Mouse (Mus musculus): ENCODE measurements around the gene Gpr63.
"Not testable (repeated sequence)": the region's sequence is repeated elsewhere in the genome, so short reads cannot be mapped to it uniquely, and the experiment has no call there.

Gene Gpr63

DNA sequence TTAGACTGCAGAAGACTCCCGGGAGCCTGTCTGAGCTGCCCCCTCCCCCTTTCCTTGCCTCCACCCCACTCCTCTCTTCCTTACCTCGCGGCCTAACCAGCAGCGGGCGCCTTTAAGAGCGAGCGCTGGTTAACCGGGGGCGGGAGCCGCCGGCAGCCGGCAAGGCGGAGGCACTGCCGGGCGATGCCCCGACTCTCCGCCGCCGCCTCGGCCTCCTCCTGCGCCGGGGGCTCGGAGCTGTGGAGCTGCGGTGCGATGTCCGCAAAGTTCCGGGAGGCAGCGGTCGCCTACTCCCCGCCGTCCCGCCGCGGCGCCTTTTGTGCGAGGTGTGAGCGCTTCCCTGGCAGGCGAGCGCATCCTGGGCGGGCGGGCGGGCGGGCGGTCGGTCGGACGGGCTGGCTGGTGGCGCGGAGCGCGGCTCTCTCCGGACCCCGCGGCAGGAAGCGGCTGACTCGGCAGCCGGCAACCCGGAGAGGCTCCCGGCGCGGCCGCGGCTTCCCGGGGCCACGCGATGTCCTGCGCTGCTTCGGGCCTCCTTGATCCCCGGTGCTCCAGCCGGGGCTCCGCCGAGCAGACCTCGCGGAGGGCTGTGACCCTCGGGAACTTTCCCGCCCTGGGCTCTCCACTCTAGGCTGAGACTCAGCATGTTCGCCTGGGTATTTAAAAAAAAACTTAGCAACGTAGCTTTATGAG lies at the start of gene Gpr63:
Gene Gpr63 (plus strand): TSS at position 109 of the 693 bp plus-strand sequence.
- DNase-seq (ENCODE audit: low spot score) = peak; percentile 60

DNA sequence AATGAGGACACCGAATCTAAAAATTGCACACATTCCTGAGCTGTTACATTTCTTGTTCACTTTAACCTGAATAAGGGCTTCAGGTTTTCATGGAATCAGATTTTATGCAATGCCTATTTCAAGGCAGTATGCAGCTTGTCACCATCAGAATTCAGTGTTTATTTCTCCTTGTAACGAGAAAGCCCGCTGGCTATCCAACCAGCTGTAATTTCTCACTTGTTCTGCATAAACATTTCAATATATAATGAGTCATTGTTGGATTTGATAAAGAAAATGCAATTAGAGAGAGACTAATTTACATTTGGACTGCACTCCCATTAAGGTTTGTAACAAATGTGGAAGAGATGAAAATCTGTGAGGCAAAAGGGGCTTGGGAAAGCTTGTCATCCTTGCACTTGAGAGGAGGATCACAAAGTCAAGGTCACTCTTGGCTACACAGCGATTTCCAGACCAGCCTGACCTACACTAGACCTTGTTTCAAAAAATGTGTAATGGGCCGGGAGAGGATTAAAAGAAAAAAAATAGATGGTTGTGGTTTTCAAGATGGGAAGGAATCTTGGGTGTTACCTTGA lies 46.1 kb upstream of the Gpr63 start:
- no peak for DNase-seq (ENCODE audit: low spot score)

DNA sequence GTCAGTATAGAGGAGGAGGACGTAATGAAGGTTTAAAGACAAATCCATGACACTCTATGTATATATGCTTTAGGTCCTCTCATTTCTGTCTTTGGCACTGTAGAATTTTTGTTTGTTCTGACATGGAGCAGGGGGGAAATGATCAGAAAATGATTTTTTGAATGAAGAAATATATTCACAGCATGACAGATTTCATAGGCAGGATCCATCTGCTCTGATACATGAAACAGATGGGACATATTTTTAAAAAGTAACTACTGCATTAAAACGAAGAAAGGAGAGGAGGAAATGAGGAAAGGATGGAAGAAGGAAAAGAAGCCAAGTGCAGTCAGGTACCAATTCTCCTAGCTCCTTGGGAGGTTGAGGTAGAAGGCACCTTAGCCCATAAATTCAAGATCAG lies 41.5 kb upstream of the Gpr63 start:
- DNase-seq (ENCODE audit: low spot score) = no peak

DNA sequence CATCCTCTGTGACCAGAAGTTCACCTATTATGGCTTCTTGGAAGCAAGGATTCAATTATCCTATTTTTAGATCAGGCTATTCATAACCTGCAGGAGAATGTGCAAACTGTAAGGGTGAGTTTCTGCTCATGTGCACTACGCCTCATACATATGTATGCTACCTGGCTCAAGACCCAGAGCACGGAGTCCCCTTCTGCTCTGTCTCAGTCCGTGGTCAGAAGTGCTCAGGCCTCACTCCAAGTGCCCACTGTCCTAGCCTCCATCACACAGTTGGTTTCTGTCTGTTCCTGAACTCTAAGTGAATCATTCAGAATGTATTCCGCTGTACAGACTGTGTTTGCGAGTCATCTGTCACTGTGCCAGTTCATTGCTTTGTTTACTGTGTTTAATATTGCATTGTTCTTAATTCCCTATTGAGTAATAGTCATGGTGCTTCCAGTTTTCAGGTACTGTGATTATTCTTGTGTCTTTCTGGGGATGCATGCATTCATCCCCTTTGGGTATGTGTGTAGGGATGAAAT lies 37.9 kb upstream of the Gpr63 start:
- no peak for DNase-seq (ENCODE audit: low spot score)

DNA sequence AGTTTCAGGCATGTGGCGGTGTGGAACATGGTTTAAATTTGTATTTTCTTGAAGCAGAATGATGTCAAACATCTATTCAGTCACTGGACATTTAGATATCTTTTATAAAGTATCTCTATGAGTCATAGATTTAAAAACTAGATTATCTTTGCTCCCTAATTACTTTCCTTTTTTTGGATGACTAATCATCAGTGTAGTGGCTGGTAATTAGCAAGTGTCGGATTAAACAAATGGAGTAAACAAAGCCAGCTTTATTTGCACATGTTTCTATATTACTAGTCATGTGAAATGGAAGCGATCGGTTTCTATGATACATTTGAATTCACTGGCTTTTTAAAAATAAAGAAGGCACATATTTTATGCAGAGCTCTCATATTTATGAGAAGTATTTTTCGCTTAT lies 37.3 kb upstream of the Gpr63 start:
- no peak for DNase-seq (ENCODE audit: low spot score)

DNA sequence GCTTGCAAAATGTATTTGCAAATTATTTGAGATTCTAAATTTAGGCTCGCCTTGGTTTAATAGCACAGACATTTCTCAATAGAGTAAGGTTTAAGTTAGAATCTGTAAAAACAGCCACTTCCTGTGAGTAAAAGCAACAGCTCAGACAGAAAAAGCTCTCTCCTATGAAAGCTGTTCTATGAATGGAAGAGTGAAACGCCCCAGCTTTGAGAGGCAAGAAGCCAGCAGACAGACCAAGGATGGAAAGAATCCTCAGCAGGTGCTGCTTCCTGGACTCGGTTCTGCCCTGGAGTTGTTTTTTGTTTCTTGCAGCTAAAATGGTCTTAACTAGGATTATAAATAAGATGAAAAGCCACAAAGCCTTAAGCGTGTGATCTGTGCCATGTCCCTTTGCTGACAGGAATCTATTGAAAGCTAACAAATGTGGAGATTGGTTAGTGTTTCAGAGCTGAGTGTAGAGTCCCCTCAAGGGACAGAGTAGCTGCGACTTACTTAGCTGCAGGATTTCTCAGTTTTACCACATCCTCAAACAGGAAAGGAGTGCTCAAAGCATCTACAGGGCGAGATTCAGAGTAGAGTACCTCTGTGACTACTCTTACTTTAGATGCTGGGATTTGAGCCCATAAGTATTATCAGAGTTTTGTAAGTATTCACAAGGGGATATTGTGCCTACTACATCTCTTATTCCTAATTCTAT lies 23.3 kb upstream of the Gpr63 start:
- no peak for DNase-seq (ENCODE audit: low spot score)

DNA sequence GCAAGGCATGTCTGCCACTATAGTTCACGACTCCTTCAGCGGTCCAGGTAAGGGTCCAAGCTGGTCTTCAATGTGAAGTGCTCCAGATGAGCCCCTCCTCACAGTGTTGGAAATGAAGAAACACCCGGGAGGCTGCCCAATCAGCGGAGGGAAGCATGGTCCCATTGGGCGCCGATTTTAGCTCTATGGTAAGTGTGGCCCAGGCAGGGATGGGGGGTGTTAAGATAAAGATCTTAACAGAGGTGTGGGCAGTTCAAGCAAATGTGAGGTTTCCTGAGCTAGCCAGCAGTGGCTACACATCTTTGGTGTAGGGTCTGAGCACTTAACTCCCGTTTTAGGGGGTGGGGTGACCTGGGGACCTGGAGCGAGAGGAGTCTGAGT lies 299 bp upstream of the Gpr63 start:
- no peak for DNase-seq (ENCODE audit: low spot score)

DNA sequence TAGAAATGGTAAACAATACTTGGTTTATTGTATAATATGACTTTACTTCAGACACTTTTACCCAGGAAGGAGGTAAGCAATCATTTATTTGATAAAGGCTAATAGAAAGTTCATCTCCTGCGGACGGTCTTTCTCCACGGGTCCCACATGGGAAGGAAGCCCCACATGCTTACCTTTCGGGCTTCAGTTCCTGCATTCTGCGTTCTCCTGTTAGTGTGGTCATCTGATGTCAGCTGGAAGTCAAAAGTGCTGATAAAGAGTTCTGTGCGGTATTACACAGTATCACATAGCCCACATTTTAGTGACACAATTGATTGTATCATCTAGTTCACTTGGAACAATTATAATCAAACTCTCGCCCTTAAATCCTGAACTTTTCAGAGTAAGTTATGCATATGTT lies 1.0 kb downstream of the Gpr63 start:
- no peak for DNase-seq (ENCODE audit: low spot score)

DNA sequence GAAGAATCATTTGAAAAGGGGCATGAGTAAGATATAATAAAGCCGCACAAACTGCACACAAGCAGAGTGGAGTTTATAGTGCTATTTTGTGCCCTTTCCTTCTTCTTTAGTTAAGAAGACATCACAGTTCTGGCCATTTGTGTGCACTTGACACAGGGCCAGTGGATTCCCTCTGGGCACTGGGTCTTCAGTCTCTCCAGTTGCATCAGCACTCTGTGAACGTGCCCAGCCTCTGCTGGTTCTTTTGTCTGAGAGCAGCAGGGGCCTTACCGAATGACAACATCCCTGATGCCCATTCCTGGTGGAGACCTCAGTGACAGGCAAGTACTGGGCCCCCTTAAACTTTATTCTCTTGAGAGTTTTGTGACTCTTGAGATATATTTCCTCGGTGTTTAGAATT lies 12.4 kb downstream of the Gpr63 start:
- DNase-seq (ENCODE audit: low spot score) = no peak

DNA sequence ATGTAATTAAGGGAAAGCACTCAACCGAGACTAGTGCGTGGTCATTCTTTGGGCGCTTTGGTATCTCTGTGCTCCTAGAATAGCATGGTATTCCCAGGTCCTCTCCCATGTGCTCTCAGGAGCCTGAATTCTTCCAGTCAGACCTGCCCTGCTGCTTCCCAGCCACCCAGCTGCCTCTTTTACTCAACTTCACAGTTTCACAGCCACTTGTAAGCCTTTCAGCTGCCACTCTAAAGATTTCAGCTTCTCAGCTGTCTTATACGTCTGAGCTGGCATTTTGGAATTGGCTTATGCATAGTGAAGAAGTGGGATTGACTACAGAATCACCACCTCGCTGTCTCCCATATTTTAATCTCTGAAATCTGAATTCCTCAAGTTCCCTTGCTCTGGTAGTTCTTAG lies 19.4 kb downstream of the Gpr63 start:
- no peak for DNase-seq (ENCODE audit: low spot score)

DNA sequence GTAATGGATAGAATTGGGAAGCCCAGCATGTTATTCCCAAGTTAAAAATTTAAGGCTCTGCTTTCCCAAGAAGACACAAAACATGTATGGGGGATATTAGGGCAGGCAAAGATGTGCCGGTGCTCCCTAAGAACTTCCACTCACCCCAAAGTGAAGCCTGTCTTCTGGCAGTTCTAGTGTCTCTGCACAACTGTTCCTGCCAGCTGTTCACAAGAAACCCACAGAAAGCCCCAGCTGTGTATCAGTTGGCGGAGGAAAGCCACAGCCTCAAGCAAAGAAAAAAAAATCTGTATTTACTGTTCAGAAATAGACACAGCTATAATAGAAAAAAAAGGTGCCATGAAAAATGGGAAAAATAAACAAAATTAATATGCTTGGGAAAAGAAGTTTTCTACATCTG lies 25.3 kb downstream of the Gpr63 start:
- no peak for DNase-seq (ENCODE audit: low spot score)

DNA sequence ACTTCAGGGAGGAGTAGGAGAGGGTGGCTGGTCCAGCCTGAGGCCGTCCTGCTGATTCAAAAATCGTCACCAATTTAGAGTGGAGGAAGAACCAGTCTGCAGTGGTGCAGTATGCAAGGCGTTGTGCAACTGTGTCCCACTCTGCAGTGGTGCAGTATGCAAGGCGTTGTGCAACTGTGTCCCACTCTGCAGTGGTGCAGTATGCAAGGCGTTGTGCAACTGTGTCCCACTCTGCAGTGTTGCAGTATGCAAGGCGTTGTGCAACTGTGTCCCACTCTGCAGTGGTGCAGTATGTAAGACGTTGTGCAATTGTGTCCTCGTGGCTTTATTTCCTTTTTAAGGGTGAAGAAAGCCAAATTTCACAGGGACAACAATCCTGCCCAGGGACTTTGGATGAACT lies 43.1 kb downstream of the Gpr63 start:
- not testable (repeated sequence) for DNase-seq (ENCODE audit: low spot score)

DNA sequence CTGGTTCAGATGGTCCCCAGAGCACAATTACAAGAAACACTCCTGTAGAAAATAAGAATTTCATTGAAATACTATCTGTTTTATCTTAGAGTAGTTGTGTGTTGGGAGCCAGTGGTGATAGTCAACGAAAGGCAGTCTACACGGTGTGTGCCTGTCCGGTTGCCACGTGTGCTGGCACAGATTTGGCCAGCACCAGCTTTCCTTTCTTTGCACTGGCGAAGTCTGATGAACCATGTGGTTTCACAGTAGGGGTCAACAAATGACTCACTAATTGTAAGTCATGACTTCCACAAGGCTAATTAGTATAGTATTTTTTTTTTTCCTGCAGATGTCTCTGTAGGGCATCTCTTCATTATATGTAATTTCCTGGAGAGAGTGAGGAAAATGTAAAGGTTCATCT lies 45.6 kb downstream of the Gpr63 start:
- no peak for DNase-seq (ENCODE audit: low spot score)

DNA sequence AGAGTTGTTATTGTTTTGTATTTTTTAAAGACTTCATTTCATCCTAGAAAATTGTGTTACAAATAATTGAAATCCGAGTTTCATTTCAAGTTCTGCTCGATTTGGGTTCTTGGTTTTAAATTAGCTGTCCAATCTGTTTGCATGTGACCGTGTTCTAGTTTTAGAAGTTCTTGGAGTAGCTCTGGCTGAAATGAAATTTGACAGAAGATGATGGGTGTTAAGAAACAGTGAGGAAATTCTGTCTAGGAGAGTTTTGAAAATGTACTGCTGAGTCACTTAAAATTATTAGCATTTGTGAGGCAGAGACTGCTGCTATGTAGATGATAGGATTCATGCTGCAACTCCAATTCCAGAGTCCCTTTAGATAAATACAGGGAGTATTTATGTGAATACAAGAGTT lies 46.5 kb downstream of the Gpr63 start:
- no peak for DNase-seq (ENCODE audit: low spot score)

DNA sequence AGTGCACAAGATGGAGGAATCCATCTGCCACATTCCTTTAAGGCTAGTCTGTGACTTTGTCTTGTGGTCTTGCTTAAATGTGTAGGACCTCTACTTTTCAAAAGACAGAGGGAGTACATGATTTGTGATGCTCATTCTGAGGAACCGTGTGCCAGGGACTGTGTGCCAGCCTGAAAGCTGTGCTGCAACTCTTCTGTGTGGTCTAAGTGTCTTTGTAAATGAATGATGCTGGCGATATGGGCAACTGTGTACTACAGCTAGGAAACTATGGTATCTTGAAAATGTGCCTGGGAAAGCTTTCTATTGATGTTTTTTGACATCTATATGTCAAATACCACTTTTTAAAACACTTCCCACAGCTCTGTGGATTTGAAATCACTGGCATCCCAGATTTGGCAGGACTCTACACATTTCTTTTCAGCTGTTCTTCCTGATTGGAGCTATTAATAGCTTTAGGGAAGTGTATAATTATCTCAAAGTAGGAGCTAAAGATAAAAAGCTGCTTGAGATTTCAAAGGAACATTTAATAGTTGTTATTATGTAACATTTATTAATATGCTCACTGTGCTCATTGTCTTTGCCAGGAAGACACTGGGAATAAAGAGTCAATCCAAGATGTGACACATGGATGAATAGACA lies 48.9 kb downstream of the Gpr63 start:
- no peak for DNase-seq (ENCODE audit: low spot score)

DNA sequence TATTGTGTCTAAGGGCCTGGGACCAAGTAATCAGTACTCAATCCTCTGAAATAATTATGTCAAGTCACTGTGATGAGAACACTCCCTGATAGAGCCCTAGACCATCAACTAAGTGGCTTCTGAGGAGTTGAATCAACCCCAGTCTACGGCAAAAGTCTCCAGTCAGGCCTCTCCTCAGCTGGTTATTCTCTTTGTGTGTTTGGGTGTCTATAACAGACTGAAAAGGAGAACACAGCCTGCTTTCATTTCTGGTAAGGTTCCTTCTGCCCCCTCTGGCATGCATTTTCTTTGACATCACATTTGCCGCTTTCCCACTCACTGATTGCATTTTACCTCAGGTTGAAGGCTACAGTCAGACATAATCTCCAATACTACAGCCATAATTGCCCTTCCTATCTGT lies 62.0 kb downstream of the Gpr63 start:
- no peak for DNase-seq (ENCODE audit: low spot score)

DNA sequence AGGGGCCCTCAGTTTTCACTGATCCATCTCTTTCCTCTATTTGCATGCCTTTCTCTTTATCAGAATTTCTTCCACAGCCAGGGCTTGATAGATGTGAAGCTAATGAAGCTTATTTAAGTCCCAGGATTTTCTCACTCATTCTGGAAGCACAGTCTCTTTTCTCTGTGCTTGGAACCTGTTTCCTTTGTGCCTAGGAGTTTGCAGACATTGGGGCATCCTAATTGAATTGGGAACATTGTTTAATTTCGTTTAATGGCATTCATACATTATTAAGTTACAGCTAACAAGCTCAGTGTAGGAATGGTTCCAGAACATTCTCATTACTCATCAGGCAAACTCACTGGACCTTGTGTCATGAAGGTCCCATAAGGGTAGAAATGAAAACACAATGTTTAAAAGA lies 62.5 kb downstream of the Gpr63 start:
- no peak for DNase-seq (ENCODE audit: low spot score)

DNA sequence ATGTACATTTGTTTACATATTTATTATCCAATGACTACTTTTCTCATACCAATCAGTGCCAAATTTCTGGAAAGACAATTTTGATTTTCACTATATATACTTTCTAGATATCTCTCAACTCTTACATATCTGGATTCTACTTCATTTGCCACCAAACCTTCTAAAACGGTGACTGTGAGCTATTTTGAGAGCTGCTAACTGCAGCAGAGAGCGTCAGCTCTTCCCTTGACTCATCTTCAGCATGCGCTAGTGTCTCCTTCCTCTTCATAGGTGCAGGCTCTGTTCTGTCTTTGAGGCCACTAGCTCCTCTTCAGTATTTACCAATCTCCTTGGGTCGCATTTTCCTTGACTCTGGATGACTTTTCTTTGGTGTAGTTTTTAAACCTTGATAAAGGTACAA lies 63.7 kb downstream of the Gpr63 start:
- no peak for DNase-seq (ENCODE audit: low spot score)

DNA sequence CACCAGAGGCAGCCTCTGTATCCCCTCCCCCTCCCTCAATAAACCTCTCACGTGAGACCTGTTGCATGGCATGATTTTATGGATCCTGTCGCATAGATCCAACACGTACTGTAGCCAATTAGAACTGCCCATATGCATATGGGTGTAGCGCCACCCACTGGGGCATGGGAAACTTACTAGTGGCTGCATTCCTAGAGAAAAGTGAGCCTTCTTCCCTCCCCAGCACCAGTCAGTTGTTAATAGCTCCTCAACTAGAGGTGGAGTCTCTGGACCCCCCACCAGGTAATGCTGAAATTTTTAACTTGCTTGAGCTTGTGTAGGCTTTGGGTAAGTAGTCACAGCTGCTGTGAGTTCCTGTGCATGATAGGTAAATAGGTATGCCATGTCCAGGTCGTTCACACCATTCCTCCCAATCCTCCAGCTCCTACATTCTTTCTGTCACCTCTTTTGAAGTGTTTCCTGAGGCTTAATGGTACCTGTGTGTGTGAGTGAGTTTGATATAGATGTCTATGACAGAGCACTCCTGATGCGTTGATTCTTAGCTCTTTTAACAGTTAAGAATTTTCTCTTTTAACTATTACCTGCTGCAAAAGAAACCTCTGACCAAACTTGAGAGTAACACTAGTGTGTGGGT lies 69.1 kb downstream of the Gpr63 start:
- DNase-seq (ENCODE audit: low spot score) = no peak

DNA sequence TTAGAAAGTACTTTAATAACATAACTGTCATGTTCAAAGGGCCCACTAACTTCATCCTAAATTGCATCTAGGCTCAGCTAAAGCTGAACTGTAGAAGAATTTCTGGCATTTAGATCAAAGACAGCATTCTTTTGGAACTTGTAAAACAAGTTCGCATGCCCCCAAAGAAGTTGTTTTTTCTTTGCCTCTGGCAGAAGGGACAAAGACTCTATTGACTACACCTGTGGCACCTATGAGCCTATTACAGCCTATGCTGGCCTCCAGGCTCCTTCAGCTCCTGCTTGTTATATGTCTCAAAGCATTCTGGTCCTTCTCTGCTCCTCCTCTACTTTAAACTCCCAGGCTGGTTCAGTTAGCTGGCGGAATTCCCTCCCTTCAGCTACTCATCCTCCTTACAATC lies 69.6 kb downstream of the Gpr63 start:
- no peak for DNase-seq (ENCODE audit: low spot score)

DNA sequence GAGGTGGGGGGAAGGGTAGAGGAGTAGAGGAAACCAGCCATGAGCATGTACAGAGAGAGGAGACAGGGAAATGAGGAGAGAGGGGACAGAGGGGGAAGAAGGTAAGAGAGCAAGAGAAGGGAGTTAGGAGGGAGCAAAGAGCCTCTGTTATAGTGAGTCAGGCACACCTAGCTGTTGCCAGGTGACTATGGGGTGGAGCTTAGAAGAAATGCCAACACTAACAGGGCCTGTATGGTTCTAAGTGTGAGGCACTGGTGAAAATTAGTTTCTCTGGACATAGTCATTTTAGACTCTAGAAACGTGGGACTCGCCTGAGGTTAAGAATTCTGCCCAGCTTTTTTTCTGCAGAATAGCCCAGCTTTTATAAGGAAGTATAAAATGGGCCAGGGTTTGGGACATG lies 71.1 kb downstream of the Gpr63 start:
- DNase-seq (ENCODE audit: low spot score) = no peak

DNA sequence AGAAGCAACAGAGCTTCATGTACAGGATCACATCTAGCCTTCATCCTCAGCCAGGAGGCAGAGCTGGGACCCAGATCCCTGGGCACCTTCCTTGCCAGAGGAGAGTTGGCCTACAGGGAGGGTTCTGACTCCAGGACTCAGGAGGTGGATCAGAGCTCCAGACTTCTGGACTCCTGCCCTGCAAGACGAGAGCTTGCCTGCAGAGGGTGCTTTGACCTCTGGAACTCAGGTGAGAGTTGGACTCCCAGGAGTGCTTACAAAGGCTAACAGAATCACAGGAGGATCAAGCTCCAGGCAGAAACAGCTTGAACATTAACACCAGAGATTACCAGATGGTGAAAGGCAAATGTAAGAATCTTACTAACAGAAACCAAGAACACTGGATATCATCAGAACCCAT lies 89.3 kb downstream of the Gpr63 start:
- not testable (repeated sequence) for DNase-seq (ENCODE audit: low spot score)

Measured in testis, postnatal 14 days (tissue).